Mouse (Mus musculus) embryonic facial prominence, embryonic 14.5 days (tissue): ENCODE measurements around the gene Zfp668. TPM values are rescaled to one million over a fixed set of nuclear protein-coding genes. Genes with fewer than 3 reads are reported as not detected.

Source experiments
- ATAC-seq: fragments of 200-750 bp; cut with Nextera tagmentation; 2 replicates; pipeline ENCODE4 v1.8.0; 2017; ENCODE audit warnings: low read depth, moderate number of reproducible peaks, moderate TSS enrichment
- DNase-seq: peaks from one replicate; pipeline ENCODE4 v3.0.0-alpha.2; 2015; ENCODE audit warnings: low spot score
- H3K27ac ChIP-seq: fragments of 300-500 bp; sonication (generic); replicated peaks from 2 replicates; pipeline ENCODE4 v1.5.1; 2014; ENCODE audit warnings: low read depth, mild to moderate bottlenecking, low read length, moderate library complexity
- H3K27me3 ChIP-seq: fragments of 300-500 bp; sonication (generic); replicated peaks from 2 replicates; pipeline ENCODE4 v1.6.1; 2014; ENCODE audit warnings: low read length; ENCODE audit not compliant: control insufficient read depth, insufficient read depth
- H3K36me3 ChIP-seq: fragments of 300-500 bp; sonication (generic); 2 replicates; pipeline ENCODE4 v1.6.1; 2014; ENCODE audit warnings: low read length, mixed read lengths; ENCODE audit not compliant: control insufficient read depth, insufficient read depth
- H3K4me1 ChIP-seq: fragments of 300-500 bp; sonication (generic); 2 replicates; pipeline ENCODE4 v1.6.1; 2014; ENCODE audit warnings: antibody characterized with exemption, low read length; ENCODE audit not compliant: control insufficient read depth, insufficient read depth
- H3K4me2 ChIP-seq: fragments of 300-500 bp; sonication (generic); 2 replicates; pipeline ENCODE4 v1.6.1; 2014; ENCODE audit warnings: low read depth, mild to moderate bottlenecking, low read length, moderate library complexity, mixed read lengths
- H3K4me3 ChIP-seq: fragments of 300-500 bp; sonication (generic); 2 replicates; pipeline ENCODE4 v1.5.1; 2014; ENCODE audit warnings: low read depth, mild to moderate bottlenecking, low read length
- H3K9ac ChIP-seq: fragments of 300-500 bp; sonication (generic); 2 replicates; pipeline ENCODE4 v1.6.1; 2014; ENCODE audit warnings: low read depth, mild to moderate bottlenecking, low read length, moderate library complexity, mixed read lengths
- H3K9me3 ChIP-seq: fragments of 300-500 bp; sonication (generic); 2 replicates; pipeline ENCODE4 v1.6.1; 2016; ENCODE audit warnings: low read length; ENCODE audit not compliant: control insufficient read depth
- WGBS: fragments of 180-500 bp; shearing (Covaris S2); extraction: QIAGEN DNeasy Blood & Tissue Kit; methylation state at CpG from one replicate; pipeline ENCODE4 v1.1.7; 2014; 5-methylcytosine and 5-hydroxymethylcytosine counted together
- polyA plus RNA-seq: library from polyadenylated mRNA; unstranded; fragments of >200 nt; fragmentation: Nextera tagmentation; extraction: Ambion mirVana; gene quantifications from 2 replicates; pipeline ENCODE4 v1.2.1, GENCODE M21; 2014

Zfp668 gene
- polyA plus RNA-seq, 1 experiment from 2014 or later: 11.2 TPM

DNA sequence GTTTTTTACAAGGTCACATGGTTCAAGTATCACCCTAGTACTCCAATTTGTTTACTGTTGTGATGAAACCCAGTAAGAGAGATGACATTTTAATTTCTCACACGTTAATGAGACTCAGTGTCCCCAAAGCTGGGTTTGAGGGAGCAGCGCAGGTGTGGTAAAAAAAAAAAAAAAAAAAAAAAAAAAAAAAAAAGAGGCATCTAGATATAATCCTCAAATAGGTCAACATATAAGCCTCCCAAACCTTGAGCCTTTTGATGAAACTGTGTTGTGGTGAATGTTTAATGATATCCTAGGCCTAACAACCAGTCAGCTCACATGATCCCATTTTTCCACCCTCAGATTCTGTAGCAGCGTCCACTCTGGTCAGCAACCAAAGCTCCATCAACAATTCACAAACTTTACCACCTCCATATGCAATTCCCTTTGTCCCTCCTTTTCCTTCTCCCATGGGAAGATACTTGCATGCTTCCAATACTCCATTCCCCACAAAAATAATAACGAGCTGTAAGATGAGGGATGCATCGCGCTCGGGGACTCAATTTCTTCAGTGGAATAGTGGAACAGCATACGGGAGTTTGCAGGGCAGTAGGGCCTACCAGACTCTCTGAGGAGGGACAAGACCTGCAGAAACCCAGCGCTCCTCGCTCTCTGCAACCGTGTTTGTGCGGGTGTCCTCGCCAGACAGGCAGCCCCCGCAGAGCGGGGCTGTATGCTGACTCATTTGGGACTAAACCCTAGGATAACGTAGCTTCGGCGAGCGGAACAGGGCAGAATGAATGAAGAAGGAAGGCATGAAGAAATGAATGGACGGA is 1.6 kb downstream of the Zfp668 start:
- DNase-seq: peak; percentile 17
- peaks cover 45% of the 10 kb centered on the region for H3K36me3 ChIP-seq
- H3K27ac ChIP-seq: peak overlapping the region; percentile 99
- H3K4me1 ChIP-seq: peaks cover 15% of the 10 kb centered on the region
- WGBS: 3% methylated on average over 20 of the region's 20 CpGs
- ATAC-seq: peak; percentile 28
- no peaks in the 10 kb centered on the region for H3K27me3 ChIP-seq
- H3K9ac ChIP-seq: peak overlapping the region; percentile 97
- H3K9me3 ChIP-seq: no peaks in the 10 kb centered on the region
- H3K4me2 ChIP-seq: peak overlapping the region; percentile 90
- H3K4me3 ChIP-seq: peak overlapping the region; percentile 98

GRCm38 (mm10) chr7:127870136-127870821 is 6.3 kb downstream of the Zfp668 start:
- no peak for DNase-seq
- H3K36me3 ChIP-seq: peaks cover 55% of the 10 kb centered on the region
- 80% methylated on average over 5 of the region's 5 CpGs for WGBS

DNA sequence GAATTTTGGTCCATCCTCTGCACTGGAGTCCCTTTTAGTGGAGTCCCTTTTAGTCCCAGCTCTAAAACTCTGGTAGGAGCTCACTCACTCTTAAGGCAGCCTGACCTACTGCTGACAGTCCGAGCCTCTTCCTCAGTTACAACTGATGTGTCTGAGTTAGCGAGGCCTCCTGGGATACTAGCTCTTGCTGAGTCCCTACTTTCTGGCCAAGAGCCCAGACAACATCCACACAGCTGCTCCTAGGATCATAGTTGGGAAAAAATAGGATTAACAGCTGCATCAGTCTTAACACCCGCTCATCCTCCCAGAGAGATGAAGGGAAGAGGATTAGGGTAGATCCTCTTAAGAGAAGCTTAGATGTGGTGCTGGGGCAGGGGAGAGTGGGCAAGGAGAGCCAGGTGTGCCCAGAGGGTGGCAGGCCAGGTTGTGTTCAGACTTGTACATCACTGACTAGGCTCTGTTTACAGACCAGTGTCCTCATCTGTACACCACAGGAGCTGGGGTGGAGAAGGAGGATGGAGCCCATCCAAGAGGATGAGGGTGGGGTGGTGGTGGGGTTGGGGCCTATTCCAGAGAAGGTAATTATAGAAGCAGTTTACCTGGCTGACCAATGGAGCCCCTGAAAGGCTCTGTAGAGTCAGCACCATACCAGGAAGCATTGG is 7.3 kb downstream of the Zfp668 start:
- WGBS: 52% methylated on average over 3 of the region's 3 CpGs
- ATAC-seq: peak; percentile 65

More at GRCm38 (mm10) chr7:127870136-127870821, 6.3 kb downstream of the Zfp668 start:
- H3K4me3 ChIP-seq: no peak overlapping the region
- no peak overlapping the region for H3K27ac ChIP-seq
- H3K9me3 ChIP-seq: no peaks in the 10 kb centered on the region
- no peaks in the 10 kb centered on the region for H3K27me3 ChIP-seq
- H3K4me1 ChIP-seq: peaks cover 8% of the 10 kb centered on the region
- no peak overlapping the region for H3K4me2 ChIP-seq
- ATAC-seq: no peak
- no peak overlapping the region for H3K9ac ChIP-seq

DNA sequence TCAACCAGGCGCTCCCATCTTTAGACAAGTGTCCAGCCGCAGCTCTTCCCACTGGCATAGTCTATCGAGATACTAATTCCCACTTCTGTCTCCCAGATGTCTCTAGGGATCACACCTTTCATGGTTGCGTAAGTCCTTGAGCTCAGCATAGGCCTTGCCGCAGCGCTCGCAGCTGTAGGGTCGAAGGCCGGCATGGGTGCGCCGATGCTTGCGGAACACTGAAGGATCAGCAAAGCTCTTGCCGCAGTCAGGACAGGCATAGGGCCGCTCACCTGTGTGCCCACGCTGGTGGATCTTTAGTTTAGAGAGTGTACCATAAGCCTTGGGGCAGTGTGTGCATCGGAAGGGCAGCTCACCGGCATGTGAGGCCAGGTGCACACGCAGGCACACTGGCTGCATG is 9.0 kb downstream of the Zfp668 start:
- no peak overlapping the region for H3K4me3 ChIP-seq
- 96% methylated on average over 18 of the region's 18 CpGs for WGBS
- no peak overlapping the region for H3K4me2 ChIP-seq
- no peaks in the 10 kb centered on the region for H3K9me3 ChIP-seq
- no peak for DNase-seq
- H3K27ac ChIP-seq: no peak overlapping the region
- no peak overlapping the region for H3K9ac ChIP-seq
- peaks cover 63% of the 10 kb centered on the region for H3K36me3 ChIP-seq
- ATAC-seq: no peak
- no peaks in the 10 kb centered on the region for H3K4me1 ChIP-seq
- no peaks in the 10 kb centered on the region for H3K27me3 ChIP-seq

More for the DNA sequence above, 7.3 kb downstream of the Zfp668 start:
- no peak overlapping the region for H3K4me3 ChIP-seq
- H3K27ac ChIP-seq: peak overlapping the region; percentile 44; the same call in 1 of the 2 replicates
- H3K4me1 ChIP-seq: peaks cover 4% of the 10 kb centered on the region
- peaks cover 64% of the 10 kb centered on the region for H3K36me3 ChIP-seq
- 0 out of 2 replicates have a peak overlapping the region, but pooled peaks have one; percentile 14 for H3K9ac ChIP-seq
- DNase-seq: peak; percentile 87
- H3K4me2 ChIP-seq: no peak overlapping the region
- no peaks in the 10 kb centered on the region for H3K27me3 ChIP-seq
- no peaks in the 10 kb centered on the region for H3K9me3 ChIP-seq

- H3K27ac ChIP-seq: no peak overlapping the region
- DNase-seq (no peak), ATAC-seq (no peak)
- no peaks in the 10 kb centered on the region for H3K9me3 ChIP-seq
- H3K4me3 ChIP-seq: no peak overlapping the region
- H3K9ac ChIP-seq: no peak overlapping the region
- no peaks in the 10 kb centered on the region for H3K27me3 ChIP-seq
- no peak overlapping the region for H3K4me2 ChIP-seq
- WGBS: 95% methylated on average over 12 of the region's 12 CpGs
- no peaks in the 10 kb centered on the region for H3K4me1 ChIP-seq
- peaks cover 56% of the 10 kb centered on the region for H3K36me3 ChIP-seq
Observed at GRCm38 (mm10) chr7:127866434-127866833, 10.2 kb downstream of the Zfp668 start.

DNA sequence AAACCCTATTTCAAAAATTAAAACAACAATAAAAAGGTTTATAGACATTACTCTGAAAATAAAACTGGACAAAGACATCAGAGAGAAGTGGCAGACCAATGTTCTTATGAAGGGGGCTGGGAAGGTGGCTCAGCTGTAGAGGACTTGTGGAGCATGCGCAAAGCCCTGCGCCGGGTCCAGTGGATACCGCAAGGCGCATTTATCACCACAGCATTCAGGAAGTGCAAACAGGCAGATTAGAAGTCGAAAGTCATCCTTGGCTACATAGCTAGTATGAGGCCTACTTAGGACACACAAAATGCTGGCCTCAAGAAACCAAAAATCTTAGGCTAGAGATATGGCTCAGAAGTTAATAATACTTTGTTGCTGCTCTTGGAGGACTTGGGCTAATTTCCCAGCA is 18.4 kb downstream of the Zfp668 start:
- no peak overlapping the region for H3K27ac ChIP-seq
- H3K4me2 ChIP-seq: no peak overlapping the region
- no peaks in the 10 kb centered on the region for H3K9me3 ChIP-seq
- no peaks in the 10 kb centered on the region for H3K36me3 ChIP-seq
- no peak for ATAC-seq
- no peak overlapping the region for H3K9ac ChIP-seq
- no peaks in the 10 kb centered on the region for H3K27me3 ChIP-seq
- H3K4me1 ChIP-seq: no peaks in the 10 kb centered on the region
- no peak for DNase-seq
- WGBS: 90% methylated on average over 6 of the region's 6 CpGs
- H3K4me3 ChIP-seq: no peak overlapping the region

DNA sequence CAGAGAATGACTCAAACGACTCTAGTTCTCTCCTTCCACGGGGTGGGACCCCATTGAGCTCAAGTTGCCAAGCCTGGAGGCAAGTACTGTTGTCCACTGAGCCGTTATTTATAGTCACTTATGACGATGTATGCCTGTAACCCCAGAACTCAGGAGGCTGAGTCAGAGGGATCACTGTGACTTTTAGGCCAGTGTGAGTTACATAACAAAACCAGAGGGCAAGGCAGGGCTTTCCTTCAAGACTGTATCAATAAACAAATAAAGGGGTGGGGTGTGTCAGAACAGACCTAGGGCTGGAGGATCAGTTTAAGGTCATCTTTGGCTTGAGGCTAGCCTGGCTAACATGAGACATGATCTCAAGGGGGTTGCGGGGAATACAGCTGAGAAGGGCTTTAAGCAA is 25.7 kb downstream of the Zfp668 start:
- DNase-seq (no peak), ATAC-seq (no peak)
- 57% methylated on average over 5 of the region's 5 CpGs for WGBS
- Histone ChIP-seq H3K9ac (no peak overlapping the region), H3K9me3 (no peaks in the 10 kb centered on the region), H3K27ac (no peak overlapping the region), H3K27me3 (no peaks in the 10 kb centered on the region), H3K36me3 (peaks cover 27% of the 10 kb centered on the region; the same call in 1 of the 2 replicates), H3K4me1 (no peaks in the 10 kb centered on the region), H3K4me2 (no peak overlapping the region), H3K4me3 (no peak overlapping the region)

DNA sequence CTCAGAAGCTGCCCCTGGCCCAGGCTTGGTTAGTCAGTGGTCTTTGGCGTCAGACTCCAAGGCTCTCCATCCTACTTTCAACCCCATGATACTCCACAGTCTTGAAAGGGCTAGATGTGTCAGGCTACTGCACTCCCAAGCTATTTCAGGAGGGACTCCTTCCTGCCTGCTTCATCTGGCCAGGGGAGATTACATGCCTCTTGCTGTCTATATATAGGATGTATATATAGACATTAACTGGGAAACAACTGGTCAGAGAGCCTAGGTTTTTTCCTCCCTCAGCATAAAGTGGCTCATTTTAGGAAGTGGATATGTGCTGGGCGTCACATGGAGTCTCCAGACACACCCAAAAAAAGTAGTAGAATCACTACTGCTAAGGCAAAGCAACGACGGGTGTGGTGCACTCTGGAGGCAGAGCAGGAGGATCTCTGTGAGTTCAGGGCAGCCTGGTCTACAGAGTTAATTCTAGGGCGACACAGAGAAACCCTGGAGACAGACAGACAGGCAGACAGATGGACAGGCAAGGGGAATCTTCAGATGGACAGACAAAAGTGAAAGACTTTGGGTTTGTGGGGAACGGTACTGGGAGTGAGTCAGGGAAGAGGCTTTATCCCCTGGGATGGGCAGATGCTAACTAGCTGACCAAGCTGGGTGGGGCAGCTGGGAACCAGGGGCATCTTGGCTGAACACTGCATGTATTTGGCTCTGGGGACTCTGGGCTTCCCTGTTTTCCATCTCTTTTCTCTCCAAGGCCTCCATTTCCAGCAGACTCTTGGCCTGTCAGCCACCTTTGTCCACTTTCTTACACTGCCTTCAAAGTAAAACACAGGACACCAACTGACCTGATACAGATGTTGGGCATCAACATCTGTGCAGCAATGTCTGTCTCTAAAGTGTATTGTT is 26.4 kb downstream of the Zfp668 start:
- no peak overlapping the region for H3K4me2 ChIP-seq
- H3K27ac ChIP-seq: 0 out of 2 replicates have a peak overlapping the region, but pooled peaks have one; percentile 21
- ATAC-seq (peak; percentile 33; the same call in 1 of the 2 replicates), DNase-seq (peak; percentile 25)
- no peak overlapping the region for H3K9ac ChIP-seq
- no peak overlapping the region for H3K4me3 ChIP-seq
- H3K4me1 ChIP-seq: no peaks in the 10 kb centered on the region
- WGBS: 77% methylated on average over 6 of the region's 6 CpGs
- H3K36me3 ChIP-seq: peaks cover 28% of the 10 kb centered on the region; the same call in 1 of the 2 replicates
- no peaks in the 10 kb centered on the region for H3K27me3 ChIP-seq
- no peaks in the 10 kb centered on the region for H3K9me3 ChIP-seq
